Mouse (Mus musculus): ENCODE data around the gene Cadm1.

GRCm38 (mm10) chr9:47575764-47576163 is 45.8 kb downstream of the Cadm1 start:
- TF ChIP-seq CTCF (IDR thresholded peaks at IDR 0.05): no peak
- TF ChIP-seq EP300 (IDR thresholded peaks at IDR 0.05): no peak
